Mouse (Mus musculus): ENCODE results near the gene Foxd4. TPM values are rescaled to one million over a fixed set of nuclear protein-coding genes. Genes with fewer than 3 reads are reported as not detected.

Gene Foxd4
- polyA plus RNA-seq, 1 experiment from 2014 or later: not detected

- ATAC-seq (replicated peaks; ENCODE audit: low FRiP score): 0 out of 2 replicates have a peak, but pooled peaks have one; percentile 24
- Histone ChIP-seq H3K27me3 (ENCODE audit: control insufficient read depth, insufficient read depth, low read length) (peaks cover 8% of the 10 kb centered on the region; the same call in 1 of the 2 replicates), H3K4me1 (replicated peaks; ENCODE audit: control insufficient read depth, insufficient read depth, low read length) (peaks cover 9% of the 10 kb centered on the region; the same call in 1 of the 2 replicates), H3K9ac (ENCODE audit: low read length) (peak overlapping the region; percentile 39), H3K27ac (ENCODE audit: low read depth, low read length) (no peak overlapping the region), H3K36me3 (ENCODE audit: control insufficient read depth, insufficient read depth, low read length) (no peaks in the 10 kb centered on the region), H3K4me3 (ENCODE audit: low read depth, low read length) (peak overlapping the region; percentile 37), H3K4me2 (ENCODE audit: low read depth, low read length, severe bottlenecking) (peak overlapping the region; percentile 68), H3K9me3 (ENCODE audit: control insufficient read depth, low read length) (no peaks in the 10 kb centered on the region)
- DNase-seq (ENCODE audit: low spot score): peak; percentile 53
- WGBS: 21% methylated on average over 13 of the region's 13 CpGs
Measured at GRCm38 (mm10) chr19:24861276-24861611, 39.8 kb downstream of the Foxd4 start.

- H3K36me3 ChIP-seq (ENCODE audit: control insufficient read depth, insufficient read depth, low read length): no peaks in the 10 kb centered on the region
- no peaks in the 10 kb centered on the region for H3K9me3 ChIP-seq (ENCODE audit: control insufficient read depth, low read length)
- H3K9ac ChIP-seq (ENCODE audit: low read length): no peak overlapping the region
- ATAC-seq (replicated peaks; ENCODE audit: low FRiP score) (no peak), DNase-seq (ENCODE audit: low spot score) (peak; percentile 55)
- H3K4me3 ChIP-seq (ENCODE audit: low read depth, low read length): no peak overlapping the region
- no peaks in the 10 kb centered on the region for H3K27me3 ChIP-seq (ENCODE audit: control insufficient read depth, insufficient read depth, low read length)
- no peak overlapping the region for H3K27ac ChIP-seq (ENCODE audit: low read depth, low read length)
- H3K4me2 ChIP-seq (ENCODE audit: low read depth, low read length, severe bottlenecking): no peak overlapping the region
- H3K4me1 ChIP-seq (replicated peaks; ENCODE audit: control insufficient read depth, insufficient read depth, low read length): no peaks in the 10 kb centered on the region; the same call in 1 of the 2 replicates
- WGBS: 90% methylated on average over 21 of the region's 21 CpGs
Measured at GRCm38 (mm10) chr19:24851456-24852315, 49.3 kb downstream of the Foxd4 start.

Small RNA genes lying within 50 kb of the gene (microRNA-seq; reads per million reads assigned to microRNA genes)
- gene Mir3084-1 (ENCODE audit: insufficient number of aligned reads): not detected

Other genes starting within 250 kb of the Foxd4 start
- gene Tmem252, start 227.2 kb downstream of the Foxd4 start, polyA plus RNA-seq (2014; fragmentation: Nextera tagmentation; extraction: Ambion mirVana): 0.69 and 0.83 TPM in 2 replicates
- gene Pgm5, start 39.3 kb downstream of the Foxd4 start, polyA plus RNA-seq (2014; fragmentation: Nextera tagmentation; extraction: Ambion mirVana): 0.11 and 0.35 TPM in 2 replicates
- 243 and 249 TPM in 2 replicates for gene Gm10053, start 25.5 kb downstream of the Foxd4 start, polyA plus RNA-seq (2014; fragmentation: Nextera tagmentation; extraction: Ambion mirVana)
- gene Cbwd1, start 60.4 kb upstream of the Foxd4 start, polyA plus RNA-seq (2014; fragmentation: Nextera tagmentation; extraction: Ambion mirVana): 21.6 and 22.2 TPM in 2 replicates
- 1.3 and 1.6 TPM in 2 replicates for gene Dock8, start 98.3 kb upstream of the Foxd4 start, polyA plus RNA-seq (2014; fragmentation: Nextera tagmentation; extraction: Ambion mirVana)

Data from forebrain, embryonic 11.5 days (tissue).